ENCODE assay signal across 7 mouse cellular contexts in the genomic region with DNA sequence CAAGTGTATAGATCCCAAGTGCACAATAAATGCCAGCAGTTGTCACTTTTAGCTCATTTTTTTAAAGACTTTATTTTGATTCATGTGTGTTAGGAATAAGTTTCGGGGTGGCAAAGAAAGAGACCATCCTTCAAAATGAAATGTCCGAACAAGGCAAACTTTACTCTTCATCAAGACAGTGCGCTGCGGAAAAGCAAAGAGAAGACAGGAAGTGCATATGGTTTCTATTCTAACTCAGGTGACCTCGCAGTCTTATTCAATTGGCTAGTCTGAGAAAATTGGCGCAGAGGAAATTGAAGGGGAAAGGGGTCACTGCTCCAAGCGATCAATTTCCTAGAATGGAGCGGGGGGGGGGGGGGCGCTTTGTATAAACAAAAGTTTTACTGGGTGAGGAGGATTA. TPM values are rescaled to one million over a fixed set of nuclear protein-coding genes. Genes with fewer than 3 reads are reported as not detected.
DNase-seq lines count a peak whose midpoint lies in the region; ATAC-seq and TF ChIP-seq lines count a peak whose summit lies in the region.

No protein-coding gene starts in this region.

- DNase-seq in spleen, adult 2 months (ENCODE audit: low read depth in 1 of 2, low spot score in 2 of 2) = peak; percentile 40 to 49
- DNase-seq in spleen, adult 12 weeks (ENCODE audit: low spot score) = no peak
- no peak for DNase-seq in left cerebral cortex, adult 18-20 months (ENCODE audit: low spot score in 2 of 2)
- DNase-seq in gastrocnemius, postnatal 14 days = no peak

- H3K9ac ChIP-seq in embryonic facial prominence, embryonic 12.5 days = peak overlapping the region; percentile 92
- peak overlapping the region; percentile 94 for H3K9ac ChIP-seq in limb, embryonic 12.5 days (replicated peaks)
- peak overlapping the region; percentile 95 for H3K9ac ChIP-seq in neural tube, embryonic 14.5 days (replicated peaks; ENCODE audit: low read depth, low read length)

- WGBS in spleen, adult 2 months = 3% methylated on average over 9 of the region's 9 CpGs
- WGBS in embryonic facial prominence, embryonic 12.5 days = 7% methylated on average over 9 of the region's 9 CpGs
- WGBS in limb, embryonic 12.5 days = 15% methylated on average over 9 of the region's 9 CpGs
- 43% methylated on average over 9 of the region's 9 CpGs for WGBS in neural tube, embryonic 14.5 days

- ATAC-seq in embryonic facial prominence, embryonic 12.5 days (ENCODE audit: insufficient number of reproducible peaks, insufficient read depth, low FRiP score, low TSS enrichment) = no peak
- ATAC-seq in limb, embryonic 12.5 days (ENCODE audit: insufficient number of reproducible peaks, insufficient read depth, low FRiP score, low TSS enrichment, low read depth) = no peak
- no peak for ATAC-seq in neural tube, embryonic 14.5 days (ENCODE audit: low read depth)

- H3K4me1 ChIP-seq in spleen, adult 2 months (ENCODE audit: control insufficient read depth, insufficient read depth, insufficient read length) = peaks cover 20% of the 10 kb centered on the region
- peaks cover 30% of the 10 kb centered on the region for H3K4me1 ChIP-seq in embryonic facial prominence, embryonic 12.5 days
- H3K4me1 ChIP-seq in limb, embryonic 12.5 days (replicated peaks) = peaks cover 24% of the 10 kb centered on the region
- peaks cover 17% of the 10 kb centered on the region for H3K4me1 ChIP-seq in neural tube, embryonic 14.5 days (ENCODE audit: control insufficient read depth, insufficient read depth, low read length)

- TF ChIP-seq POLR2A in spleen, adult 2 months (IDR thresholded peaks at IDR 0.05; ENCODE audit: low read depth, low read length) = peak; percentile 62

- peak overlapping the region; percentile 78 for H3K4me3 ChIP-seq in spleen, adult 2 months (ENCODE audit: extremely low read depth, insufficient read depth, insufficient read length)
- peak overlapping the region; percentile 87 for H3K4me3 ChIP-seq in embryonic facial prominence, embryonic 12.5 days
- H3K4me3 ChIP-seq in limb, embryonic 12.5 days (replicated peaks) = peak overlapping the region; percentile 85
- peak overlapping the region; percentile 91 for H3K4me3 ChIP-seq in neural tube, embryonic 14.5 days (ENCODE audit: low read depth, low read length)

- no peaks in the 10 kb centered on the region for H3K36me3 ChIP-seq in spleen, adult 2 months (ENCODE audit: control insufficient read depth, insufficient read depth, low read length)
- H3K36me3 ChIP-seq in embryonic facial prominence, embryonic 12.5 days = no peaks in the 10 kb centered on the region
- H3K36me3 ChIP-seq in limb, embryonic 12.5 days = no peaks in the 10 kb centered on the region
- H3K36me3 ChIP-seq in neural tube, embryonic 14.5 days (ENCODE audit: control insufficient read depth, insufficient read depth, low read length) = no peaks in the 10 kb centered on the region

- H3K27ac ChIP-seq in spleen, adult 2 months (ENCODE audit: insufficient read depth, low read length) = peak overlapping the region; percentile 97
- H3K27ac ChIP-seq in embryonic facial prominence, embryonic 12.5 days = peak overlapping the region; percentile 86
- H3K27ac ChIP-seq in limb, embryonic 12.5 days = peak overlapping the region; percentile 87
- 0 out of 2 replicates have a peak overlapping the region, but pooled peaks have one; percentile 22 for H3K27ac ChIP-seq in neural tube, embryonic 14.5 days (ENCODE audit: low read depth, low read length)

- peak overlapping the region; percentile 95 for H3K4me2 ChIP-seq in embryonic facial prominence, embryonic 12.5 days (replicated peaks)
- peak overlapping the region; percentile 95 for H3K4me2 ChIP-seq in limb, embryonic 12.5 days
- H3K4me2 ChIP-seq in neural tube, embryonic 14.5 days (ENCODE audit: low read depth, low read length) = peak overlapping the region; percentile 86

- H3K27me3 ChIP-seq in spleen, adult 2 months (ENCODE audit: control insufficient read depth, insufficient read depth, low read length) = no peaks in the 10 kb centered on the region
- no peaks in the 10 kb centered on the region for H3K27me3 ChIP-seq in embryonic facial prominence, embryonic 12.5 days
- H3K27me3 ChIP-seq in limb, embryonic 12.5 days = no peaks in the 10 kb centered on the region
- no peaks in the 10 kb centered on the region for H3K27me3 ChIP-seq in neural tube, embryonic 14.5 days (ENCODE audit: control insufficient read depth, insufficient read depth, low read length)

- H3K9me3 ChIP-seq in embryonic facial prominence, embryonic 12.5 days = no peaks in the 10 kb centered on the region
- H3K9me3 ChIP-seq in limb, embryonic 12.5 days = 0 out of 2 replicates have a peak, but pooled peaks cover 4% of the 10 kb centered on the region
- no peaks in the 10 kb centered on the region for H3K9me3 ChIP-seq in neural tube, embryonic 14.5 days (ENCODE audit: control insufficient read depth, low read length)

- intact Hi-C loops in gastrocnemius, postnatal 14 days (cut with DNase I; ENCODE audit: low total_unique reads) = no loop called here

- no peak for TF ChIP-seq CTCF in spleen, adult 2 months (IDR thresholded peaks at IDR 0.05; ENCODE audit: extremely low read depth, insufficient read depth, insufficient read length, insufficient replicate concordance)

RNA-seq across cellular contexts. Expression of a gene that starts 0.6 kb away (rescaled TPM):
- polyA plus RNA-seq in spleen, adult 2 months (2012; rRNA removed) = 165 and 208 TPM in 2 replicates
- polyA plus RNA-seq in embryonic facial prominence, embryonic 12.5 days (2016; fragmentation: Nextera tagmentation; extraction: Ambion mirVana) = 35.1 and 36.1 TPM in 2 replicates
- polyA plus RNA-seq in limb, embryonic 12.5 days (2016; fragmentation: Nextera tagmentation; extraction: Ambion mirVana) = 36.8 and 37.4 TPM in 2 replicates
- polyA plus RNA-seq in neural tube, embryonic 14.5 days (2014; fragmentation: Nextera tagmentation; extraction: Ambion mirVana) = 25.1 and 27.7 TPM in 2 replicates
- 10 to 100 TPM; 53.9 to 65.2 TPM for total RNA-seq in left cerebral cortex, adult 18-20 months (2021)
- 10 to 100 TPM; 52.5 to 52.6 TPM for total RNA-seq in gastrocnemius, postnatal 14 days (2021)

RNA-seq across cellular contexts. Expression of a gene that starts 15.4 kb away (rescaled TPM):
- polyA plus RNA-seq in spleen, adult 2 months (2012; rRNA removed) = 52.9 TPM in 2 replicates
- 147 and 152 TPM in 2 replicates for polyA plus RNA-seq in embryonic facial prominence, embryonic 12.5 days (2016; fragmentation: Nextera tagmentation; extraction: Ambion mirVana)
- 155 and 164 TPM in 2 replicates for polyA plus RNA-seq in limb, embryonic 12.5 days (2016; fragmentation: Nextera tagmentation; extraction: Ambion mirVana)
- polyA plus RNA-seq in neural tube, embryonic 14.5 days (2014; fragmentation: Nextera tagmentation; extraction: Ambion mirVana) = 82.6 and 83.3 TPM in 2 replicates
- total RNA-seq in left cerebral cortex, adult 18-20 months (2021) = 10 to 100 TPM; 14.6 to 19.2 TPM
- 10 to 100 TPM; 11.0 to 14.7 TPM for total RNA-seq in gastrocnemius, postnatal 14 days (2021)

RNA-seq across cellular contexts. Expression of a gene that starts 33.1 kb away (rescaled TPM):
- polyA plus RNA-seq in spleen, adult 2 months (2012; rRNA removed) = 2.3 TPM in 2 replicates
- 0.87 and 1.1 TPM in 2 replicates for polyA plus RNA-seq in embryonic facial prominence, embryonic 12.5 days (2016; fragmentation: Nextera tagmentation; extraction: Ambion mirVana)
- polyA plus RNA-seq in limb, embryonic 12.5 days (2016; fragmentation: Nextera tagmentation; extraction: Ambion mirVana) = 0.63 and 0.90 TPM in 2 replicates
- polyA plus RNA-seq in neural tube, embryonic 14.5 days (2014; fragmentation: Nextera tagmentation; extraction: Ambion mirVana) = 0.71 and 1.4 TPM in 2 replicates
- total RNA-seq in left cerebral cortex, adult 18-20 months (2021) = 1 to 10 TPM; 1.2 to 1.6 TPM
- total RNA-seq in gastrocnemius, postnatal 14 days (2021) = under 1 TPM; 0.13 to 0.49 TPM

RNA-seq across cellular contexts. Expression of a gene that starts 41.6 kb away (rescaled TPM):
- 232 and 275 TPM in 2 replicates for polyA plus RNA-seq in spleen, adult 2 months (2012; rRNA removed)
- 24.7 and 26.0 TPM in 2 replicates for polyA plus RNA-seq in embryonic facial prominence, embryonic 12.5 days (2016; fragmentation: Nextera tagmentation; extraction: Ambion mirVana)
- 24.2 and 28.0 TPM in 2 replicates for polyA plus RNA-seq in limb, embryonic 12.5 days (2016; fragmentation: Nextera tagmentation; extraction: Ambion mirVana)
- polyA plus RNA-seq in neural tube, embryonic 14.5 days (2014; fragmentation: Nextera tagmentation; extraction: Ambion mirVana) = 8.8 and 13.5 TPM in 2 replicates
- 10 to 100 TPM; 11.8 TPM for total RNA-seq in left cerebral cortex, adult 18-20 months (2021)
- 10 to 100 TPM; 31.6 to 40.0 TPM for total RNA-seq in gastrocnemius, postnatal 14 days (2021)

RNA-seq across cellular contexts. Expression of a gene that starts 47.1 kb away (rescaled TPM):
- 27.7 and 32.5 TPM in 2 replicates for polyA plus RNA-seq in spleen, adult 2 months (2012; rRNA removed)
- 207 and 212 TPM in 2 replicates for polyA plus RNA-seq in embryonic facial prominence, embryonic 12.5 days (2016; fragmentation: Nextera tagmentation; extraction: Ambion mirVana)
- 179 and 185 TPM in 2 replicates for polyA plus RNA-seq in limb, embryonic 12.5 days (2016; fragmentation: Nextera tagmentation; extraction: Ambion mirVana)
- 90.2 and 104 TPM in 2 replicates for polyA plus RNA-seq in neural tube, embryonic 14.5 days (2014; fragmentation: Nextera tagmentation; extraction: Ambion mirVana)
- total RNA-seq in left cerebral cortex, adult 18-20 months (2021) = 10 to 100 TPM; 86.0 to 86.7 TPM
- total RNA-seq in gastrocnemius, postnatal 14 days (2021) = 10 to 100 TPM; 25.4 to 26.6 TPM

Comparison
In these comparisons a context has a peak if more than half of its experiments do, and no peak if none do; other contexts are left out.
1. DNase-seq: peak in spleen, adult 2 months (2 of 2); none in spleen, adult 12 weeks (single experiment), left cerebral cortex, adult 18-20 months (0 of 2) and gastrocnemius, postnatal 14 days (single experiment).
2. H3K27ac ChIP-seq: peak in every context shown above with its lines; median percentile 97 in spleen, adult 2 months; 87 in limb, embryonic 12.5 days; 86 in embryonic facial prominence, embryonic 12.5 days; 22 in neural tube, embryonic 14.5 days.
3. Peak in every context shown above with its lines, with median percentiles within 50 percentile points of each other: H3K4me3 ChIP-seq, H3K4me2 ChIP-seq and H3K9ac ChIP-seq.